Mouse (Mus musculus): ENCODE results near the gene Jarid2.
A peak's percentile ranks its signal among the peaks of the same experiment; 100 is the strongest.

Jarid2 gene

GRCm38 (mm10) chr13:44924042-44924441, 194.8 kb downstream of the Jarid2 start:
- no peak for DNase-seq

GRCm38 (mm10) chr13:44925173-44925572, 195.9 kb downstream of the Jarid2 start:
- no peak for DNase-seq

GRCm38 (mm10) chr13:44926311-44926710, 197.0 kb downstream of the Jarid2 start:
- DNase-seq: no peak

DNA sequence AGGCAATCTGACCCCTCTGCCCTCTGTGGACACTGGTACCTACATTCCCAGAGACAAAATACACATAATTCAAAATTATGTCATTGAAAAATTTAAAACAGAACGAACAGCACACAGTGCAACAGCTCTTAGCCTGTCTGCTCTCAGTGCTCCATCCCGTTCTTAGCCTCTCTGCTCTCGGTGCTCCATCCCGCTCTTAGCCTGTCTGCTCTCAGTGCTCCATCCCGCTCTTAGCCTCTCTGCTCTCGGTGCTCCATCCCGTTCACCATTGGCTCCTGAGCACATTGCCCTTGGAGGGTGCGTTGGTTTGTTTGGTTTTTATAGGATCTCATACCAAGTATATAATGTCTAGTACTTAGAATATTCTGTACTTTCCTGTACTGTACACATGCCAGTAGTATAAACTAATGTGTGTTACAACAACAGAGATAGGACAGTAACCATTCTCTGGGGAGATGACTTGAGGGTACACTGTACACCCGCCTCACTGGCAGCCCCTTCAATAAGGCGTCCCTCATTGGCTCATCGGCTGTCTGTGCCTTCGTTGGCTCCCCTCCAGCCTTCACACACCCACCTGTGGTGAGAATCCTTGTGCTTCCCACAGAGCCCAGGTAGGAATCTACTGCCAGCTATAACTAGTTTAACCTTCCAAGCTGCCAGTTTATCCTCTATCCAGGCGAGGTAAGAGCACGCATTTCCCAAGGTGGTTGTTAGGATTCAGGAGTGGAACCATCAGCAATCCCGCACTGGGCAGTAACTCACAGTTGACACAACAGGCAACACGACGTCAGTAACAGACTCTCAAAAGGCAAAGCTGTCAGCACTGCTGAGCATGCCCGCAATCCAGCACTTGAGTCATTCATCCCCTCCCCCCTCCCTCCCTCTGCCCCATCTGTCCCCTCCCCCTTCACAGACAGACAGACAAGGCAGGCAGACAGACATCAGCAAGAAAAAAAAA, 203.3 kb downstream of the Jarid2 start:
- no peak for DNase-seq

- DNase-seq: no peak
Observed at GRCm38 (mm10) chr13:44933575-44933974, 204.3 kb downstream of the Jarid2 start.

GRCm38 (mm10) chr13:44937681-44938080, 208.4 kb downstream of the Jarid2 start:
- DNase-seq: no peak

GRCm38 (mm10) chr13:44939326-44940035, 210.2 kb downstream of the Jarid2 start:
- no peak for DNase-seq

GRCm38 (mm10) chr13:44943618-44944017, 214.3 kb downstream of the Jarid2 start:
- no peak for DNase-seq

DNA sequence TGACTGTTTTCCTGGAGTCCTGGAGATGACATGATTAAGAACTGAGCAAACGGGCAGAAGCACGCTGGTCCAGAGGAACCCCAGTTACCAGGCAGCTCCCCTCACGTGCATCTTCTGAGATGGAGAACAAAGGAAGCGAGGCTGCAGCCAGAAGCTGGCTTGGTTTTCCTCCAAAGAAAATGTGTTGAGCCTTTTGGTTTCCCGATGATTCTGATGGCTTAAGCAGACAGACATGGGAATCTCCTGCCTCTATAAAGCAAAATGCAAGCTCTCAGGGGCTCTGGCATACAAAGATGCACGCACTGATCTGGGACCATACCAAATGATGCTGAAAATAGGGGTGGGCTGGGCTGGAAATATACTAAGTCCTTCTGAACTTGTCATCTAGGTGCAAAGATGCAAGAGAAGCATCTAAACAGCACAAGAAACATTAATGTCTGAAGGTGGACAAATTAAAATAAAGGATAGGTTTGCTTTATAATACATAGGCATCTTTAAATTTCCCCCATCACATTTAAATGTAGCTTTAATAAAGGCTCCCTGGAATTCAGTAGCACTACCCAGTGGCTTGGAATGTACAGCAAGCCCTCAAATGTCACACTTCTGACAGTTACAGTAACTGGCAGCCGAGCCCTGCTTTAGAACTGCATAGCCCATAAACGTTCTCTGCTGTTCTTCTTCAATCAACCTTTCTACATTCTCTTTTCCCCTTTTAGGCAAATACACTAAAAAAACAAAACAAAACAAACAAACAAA, 217.8 kb downstream of the Jarid2 start:
- DNase-seq: no peak

DNA sequence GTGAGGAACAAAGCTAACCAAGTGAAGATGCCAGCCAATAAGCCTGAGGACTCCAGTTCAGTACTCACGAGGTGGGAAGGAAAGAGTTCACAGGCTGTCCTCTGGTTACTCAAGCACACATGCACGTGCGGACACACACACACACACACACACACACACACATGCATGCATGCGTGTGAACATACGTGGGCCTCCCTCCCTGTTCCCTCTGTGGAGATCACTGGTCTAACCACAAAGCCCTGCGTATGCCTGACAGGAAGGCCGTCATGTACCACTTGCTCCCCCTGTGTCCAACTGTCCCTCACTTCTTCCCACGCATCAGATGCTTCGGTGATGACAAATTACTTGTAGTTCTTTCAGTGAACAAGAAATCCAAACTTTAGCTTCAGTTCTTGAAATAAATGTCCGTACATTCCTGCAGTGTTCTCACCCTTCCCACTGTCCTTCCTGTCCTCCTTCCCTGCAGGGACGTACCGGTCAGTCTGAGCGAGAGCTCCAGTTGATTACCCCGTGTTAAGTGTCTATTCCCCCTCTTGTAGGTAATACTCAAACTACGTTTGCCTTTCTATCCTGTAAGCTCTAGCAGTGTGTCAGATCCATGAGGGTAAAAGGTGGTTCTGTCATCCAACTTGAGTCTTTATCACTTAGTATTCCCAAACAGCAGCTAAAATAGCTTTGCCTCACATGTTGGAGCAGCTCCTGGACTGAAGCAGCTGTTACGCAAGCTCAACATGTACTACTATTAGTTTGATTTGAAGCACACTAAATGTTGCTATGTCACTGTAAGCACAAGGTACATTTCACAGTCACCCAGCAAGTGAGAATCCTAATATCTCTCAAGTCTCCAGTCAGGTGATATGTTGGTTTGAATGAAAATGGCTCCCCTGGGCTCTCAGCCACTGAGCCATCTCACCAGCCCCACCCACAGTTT, 219.3 kb downstream of the Jarid2 start:
- DNase-seq: no peak

DNA sequence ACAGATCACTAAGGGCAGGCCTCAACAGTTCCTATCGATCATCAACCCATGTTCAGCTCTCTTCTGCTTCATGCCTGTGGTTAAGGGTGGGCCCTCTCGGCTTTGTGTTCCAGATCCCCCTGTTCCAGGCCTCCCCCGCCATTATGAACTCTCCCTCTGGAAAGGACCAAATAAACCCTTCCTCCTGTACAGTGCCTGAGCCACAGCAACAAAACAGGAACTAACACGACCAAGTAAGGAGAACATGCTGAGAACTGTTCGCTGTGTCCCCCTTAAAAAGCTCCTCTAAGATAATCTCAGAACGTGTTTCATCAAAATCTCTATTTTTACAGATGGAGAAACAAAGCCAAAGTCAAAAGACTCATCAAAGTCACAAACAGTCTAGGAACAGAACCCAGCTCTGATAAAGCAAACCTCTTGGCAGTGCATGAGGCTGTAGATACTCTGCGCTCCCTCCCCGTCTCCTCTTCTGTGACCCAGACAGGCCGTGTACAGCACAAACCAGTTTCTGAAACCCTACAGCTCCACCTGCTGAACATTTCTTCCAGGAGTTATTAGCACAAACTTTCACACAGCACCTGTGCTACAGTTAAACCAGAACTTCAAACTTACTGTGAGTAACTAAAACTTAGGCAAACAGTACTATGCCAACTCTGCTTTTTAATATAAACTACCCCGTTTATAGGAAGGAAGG, 223.3 kb downstream of the Jarid2 start:
- DNase-seq: peak; percentile 38

DNA sequence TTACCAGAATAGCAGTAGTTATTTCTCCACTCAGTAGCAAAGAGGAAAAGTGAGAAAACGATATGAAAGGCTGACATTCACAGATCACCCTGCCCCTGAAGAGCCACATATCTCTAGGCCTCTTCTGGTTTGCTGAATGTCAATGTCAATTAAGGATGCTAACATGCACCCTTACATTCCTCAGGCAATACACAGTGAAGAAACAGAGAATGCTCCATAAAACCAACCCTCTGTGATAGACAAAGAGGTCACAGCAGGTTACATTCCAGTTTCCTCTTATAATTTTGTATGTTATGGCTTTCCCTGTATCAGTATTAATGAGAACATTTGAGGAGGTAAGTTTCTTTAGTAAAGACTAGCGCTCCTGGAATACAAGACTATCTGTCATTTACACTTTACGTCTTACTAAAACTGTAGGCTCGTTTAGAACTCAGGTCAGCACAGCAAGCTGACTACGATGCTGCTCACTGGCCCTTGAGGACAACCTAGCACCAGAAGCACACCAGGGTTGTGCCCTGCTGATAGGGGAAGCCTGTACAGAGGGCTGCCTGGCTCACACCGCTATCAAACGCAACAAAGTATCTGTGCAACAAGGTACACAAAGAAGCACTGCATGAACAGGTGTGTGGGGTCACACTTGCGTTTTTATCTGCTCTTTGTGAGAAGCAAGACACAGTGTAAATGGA, 224.4 kb downstream of the Jarid2 start:
- DNase-seq: no peak

DNA sequence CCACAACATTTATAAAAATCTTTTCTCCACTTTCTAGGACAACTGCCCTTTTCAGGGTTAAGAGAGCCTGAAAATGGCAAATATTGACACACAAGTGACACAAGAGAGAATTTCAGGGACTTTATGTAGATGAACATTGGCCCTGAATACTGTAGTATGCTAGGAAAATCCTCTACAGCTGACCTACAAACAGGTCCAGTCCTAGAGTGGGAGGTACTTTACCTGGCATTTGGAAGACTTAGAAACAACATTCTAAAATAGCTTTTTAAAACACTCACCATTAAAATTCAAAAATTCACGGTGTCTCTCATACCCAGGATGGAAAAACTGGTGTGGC, 224.9 kb downstream of the Jarid2 start:
- DNase-seq: no peak

DNA sequence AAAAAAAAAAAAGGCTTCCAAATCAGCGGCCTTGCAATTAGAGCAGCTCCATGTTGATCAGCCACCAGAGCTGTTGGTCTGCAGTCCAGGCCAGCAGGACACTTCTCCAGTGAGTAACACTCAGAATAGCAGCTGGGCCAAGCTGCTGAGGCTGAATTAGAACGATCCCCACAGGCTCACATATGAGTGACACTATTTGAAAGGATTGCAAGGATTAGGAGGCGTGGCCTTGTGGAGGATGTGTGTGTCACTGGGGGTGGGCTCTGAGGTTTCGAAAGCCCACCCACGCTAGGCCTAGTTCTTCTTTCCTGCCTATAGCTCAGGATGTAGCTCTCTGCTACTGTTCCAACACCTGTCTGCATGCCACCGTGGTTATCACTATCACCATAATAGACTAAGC, 226.5 kb downstream of the Jarid2 start:
- no peak for DNase-seq

DNA sequence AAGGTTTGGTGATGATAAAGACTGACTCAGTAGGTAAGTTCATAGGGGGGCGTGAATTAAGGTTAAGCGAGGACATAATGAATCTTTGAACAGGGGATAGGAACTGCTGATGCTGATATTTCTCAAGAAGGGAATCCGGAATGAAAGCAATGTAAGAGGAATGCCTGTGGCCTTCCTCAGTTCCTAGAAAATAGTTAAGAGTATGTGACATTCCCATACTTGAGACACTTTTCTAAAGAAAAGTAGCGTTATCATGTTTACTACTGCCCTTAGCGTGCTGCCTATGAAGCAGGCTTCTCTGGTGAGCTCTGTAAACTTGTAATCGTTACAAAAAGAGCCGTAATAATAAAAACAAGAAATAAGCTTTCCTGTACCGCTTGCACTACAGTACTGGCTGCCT, 227.8 kb downstream of the Jarid2 start:
- DNase-seq: no peak

- DNase-seq: no peak
Observed at GRCm38 (mm10) chr13:44960542-44961291, 231.4 kb downstream of the Jarid2 start.

All from thymus, postnatal 4 days (tissue).